Mouse (Mus musculus) fat pad, adult 2 months (tissue): ENCODE measurements around the gene Prkch.

Experiments used
- DNase-seq: peaks from one replicate; pipeline ENCODE4 v3.0.0-alpha.2; 2011; ENCODE audit warnings: low read depth, low spot score; ENCODE audit errors: extremely low read depth

The Prkch gene

DNA sequence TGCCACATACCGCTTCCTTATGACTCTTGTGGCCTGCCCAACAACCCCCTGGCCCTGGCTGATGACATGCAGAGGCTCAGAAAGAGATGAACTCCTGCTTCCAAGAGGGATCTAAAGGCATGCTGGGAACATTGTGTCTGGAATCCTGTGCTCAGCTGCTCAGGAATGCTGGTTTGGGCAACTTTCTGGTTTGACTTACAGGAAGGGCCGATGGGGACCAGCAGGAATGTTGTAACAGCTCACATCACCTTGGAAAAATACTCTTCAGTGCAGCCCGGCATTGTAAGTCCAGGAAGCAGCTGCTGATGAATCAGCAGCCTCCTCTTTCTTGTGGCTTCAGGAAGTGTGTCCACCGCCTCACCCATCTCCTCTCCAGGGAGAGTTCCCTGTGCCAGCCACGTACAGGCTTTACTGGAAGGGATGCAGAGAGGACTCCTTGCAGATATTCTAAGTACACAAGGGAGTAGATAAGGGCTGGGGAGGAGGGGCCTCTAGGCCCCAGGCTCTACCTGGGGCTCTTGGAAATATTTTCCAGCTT, 206.0 kb downstream of the Prkch start:
- DNase-seq: no peak

DNA sequence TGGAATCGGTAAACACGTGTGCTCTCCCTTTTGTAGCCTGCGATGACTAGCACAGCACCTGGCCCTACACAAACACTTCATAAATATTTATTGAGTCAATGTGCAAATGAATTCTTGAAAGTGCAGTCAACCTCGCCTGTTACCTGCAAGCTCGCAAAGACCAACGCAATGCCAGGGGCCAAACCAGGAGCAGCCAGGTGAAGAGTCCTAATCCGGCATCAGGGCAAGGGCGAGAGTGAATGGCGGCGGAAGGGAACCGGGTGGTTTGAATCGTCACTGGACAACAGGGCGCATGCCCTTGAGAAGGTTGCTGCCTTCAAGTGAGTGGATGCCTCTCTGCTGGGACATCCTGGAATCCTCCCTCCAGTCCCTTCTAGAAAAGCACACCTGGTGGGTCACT, 208.6 kb downstream of the Prkch start:
- no peak for DNase-seq

DNA sequence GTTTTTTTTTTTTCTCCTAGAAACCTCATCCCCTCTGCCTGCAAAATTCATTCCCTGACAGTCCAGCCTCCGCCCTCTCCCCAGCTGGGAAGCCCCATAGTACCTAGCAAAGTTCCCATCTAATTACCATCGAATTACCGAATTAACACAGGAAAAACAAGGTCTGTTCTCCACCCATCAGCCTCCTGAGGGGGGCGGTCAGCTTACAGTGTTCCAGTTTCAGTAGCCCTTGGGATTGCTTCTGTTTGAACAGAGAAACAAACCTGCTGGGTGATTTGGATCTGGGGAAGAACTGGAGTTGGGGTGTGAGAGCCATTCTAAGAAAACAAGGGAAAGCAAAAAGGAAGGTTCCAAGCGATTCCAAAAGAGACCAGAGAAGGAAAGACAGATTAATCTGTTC, 209.1 kb downstream of the Prkch start:
- DNase-seq: no peak

DNA sequence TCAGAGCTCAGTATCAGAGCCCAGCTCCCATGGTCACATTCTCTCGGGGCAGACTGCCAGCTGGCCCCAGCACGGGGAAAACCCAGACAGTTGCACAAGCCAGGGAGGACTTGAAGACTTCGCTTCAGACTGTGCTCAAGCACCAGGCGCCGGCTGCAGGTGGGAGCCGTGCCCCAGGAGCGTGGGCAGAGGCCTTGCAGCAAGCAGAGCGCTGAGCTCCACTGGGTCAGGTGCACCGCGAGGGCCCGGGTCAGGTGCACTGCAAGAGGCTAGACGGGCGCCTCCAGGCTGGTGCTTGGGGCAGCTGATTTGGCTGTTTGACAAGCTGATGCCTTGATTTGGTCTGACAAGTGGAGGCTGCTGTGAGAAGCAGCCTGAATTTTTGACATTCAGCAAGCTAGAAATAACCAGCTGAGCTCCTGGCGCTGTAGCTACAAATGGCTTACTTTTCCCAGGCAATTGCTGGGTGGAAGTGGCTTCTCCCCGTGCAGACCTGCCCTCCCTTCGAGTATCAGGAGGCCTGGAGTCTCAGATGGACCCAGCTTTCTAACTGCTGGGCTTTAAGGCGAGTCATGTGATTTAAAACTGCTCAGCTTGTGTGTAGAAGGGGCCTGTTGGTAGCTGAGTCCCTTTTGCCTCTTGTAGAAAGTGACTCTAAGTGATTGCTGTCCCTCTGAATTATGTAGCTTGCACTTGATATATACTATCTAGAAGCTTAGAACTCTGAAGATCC, 209.7 kb downstream of the Prkch start:
- no peak for DNase-seq

DNA sequence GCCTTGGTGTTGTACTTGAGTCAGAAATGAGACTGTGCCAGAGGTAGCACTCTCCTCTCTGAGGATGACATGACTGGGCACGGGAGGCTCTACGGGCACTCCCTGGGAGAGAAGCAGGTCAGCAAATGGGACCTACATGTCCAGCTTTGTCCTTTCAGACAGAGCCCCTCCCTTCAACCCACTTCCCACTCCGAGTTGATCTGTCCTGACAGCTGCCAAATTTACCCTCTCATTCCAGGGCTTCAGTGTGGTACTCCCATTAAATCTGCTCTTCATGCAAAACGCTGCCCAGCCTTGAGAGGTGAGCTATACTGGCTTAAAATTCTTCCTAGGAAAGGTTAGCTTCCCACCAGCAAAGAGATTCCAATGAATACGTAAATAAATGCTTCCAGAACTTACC, 215.1 kb downstream of the Prkch start:
- DNase-seq: no peak

DNA sequence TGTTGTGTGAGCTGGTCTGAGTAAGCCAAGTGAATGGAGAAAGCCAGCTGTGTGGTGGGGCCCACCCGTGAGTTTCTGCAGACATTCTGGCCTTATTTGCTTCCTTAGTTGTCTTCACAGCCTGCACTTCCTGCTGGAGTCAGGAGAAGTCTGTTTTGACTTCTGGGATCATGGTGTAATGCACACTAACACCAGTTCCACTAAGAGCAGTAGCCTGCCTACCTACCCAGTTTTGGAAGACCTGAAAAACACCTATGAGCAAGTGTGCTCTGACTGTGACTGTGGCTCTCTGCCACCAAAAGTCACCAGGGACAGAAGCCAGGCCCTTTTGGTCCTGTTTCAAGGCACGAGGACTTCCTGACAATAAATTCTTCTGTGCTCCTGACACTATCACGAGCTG, 216.3 kb downstream of the Prkch start:
- DNase-seq: no peak

DNA sequence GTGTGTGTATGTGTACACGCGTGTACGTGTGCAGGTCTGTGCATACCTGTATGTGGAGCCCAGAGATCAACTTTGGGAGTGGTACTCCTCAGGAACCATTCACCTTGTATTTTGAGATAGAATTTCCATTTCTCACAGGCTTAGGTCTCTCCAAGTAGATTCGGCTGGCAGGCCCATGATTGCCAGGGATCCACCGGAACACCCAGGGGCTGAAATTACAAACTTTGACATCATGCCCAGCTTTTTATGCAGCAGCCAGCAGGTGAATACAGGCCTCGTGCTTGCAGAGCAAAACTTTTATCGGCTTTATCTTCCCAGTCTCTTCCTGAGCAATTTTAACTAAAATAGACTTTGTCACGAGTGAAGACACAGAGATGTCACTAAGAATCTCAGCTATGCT, 217.2 kb downstream of the Prkch start:
- no peak for DNase-seq

DNA sequence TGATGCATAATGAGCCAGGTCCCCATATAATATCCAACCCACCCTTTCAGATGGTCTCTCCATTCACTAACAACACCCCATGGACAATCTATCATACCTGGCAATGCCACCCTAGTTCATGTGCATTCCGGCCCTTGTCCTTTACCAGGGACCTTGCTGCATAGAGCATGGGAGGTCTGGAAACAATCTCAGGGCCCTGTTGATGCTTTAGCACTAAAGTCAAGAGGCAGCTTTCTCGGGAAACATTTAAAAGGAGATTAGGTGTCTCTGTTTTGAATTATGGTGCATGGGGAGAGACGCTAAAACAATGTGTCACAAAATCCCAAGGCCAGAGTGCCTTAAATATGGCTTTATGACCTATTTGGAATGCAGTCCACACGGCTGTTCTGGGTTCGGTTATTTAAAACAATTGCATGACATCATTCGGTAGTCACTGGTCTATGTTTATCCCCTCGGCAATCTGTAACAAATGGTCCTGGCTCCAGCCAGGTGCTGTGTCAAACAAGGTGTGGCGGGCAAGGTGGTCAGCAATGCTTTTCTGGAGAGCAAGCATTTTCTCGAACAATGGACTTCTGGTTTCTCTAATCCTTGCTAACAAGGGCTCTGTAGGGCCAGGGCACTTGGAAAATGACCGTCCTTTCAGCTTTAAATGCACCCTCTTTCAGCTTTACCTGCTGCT, 217.9 kb downstream of the Prkch start:
- no peak for DNase-seq

DNA sequence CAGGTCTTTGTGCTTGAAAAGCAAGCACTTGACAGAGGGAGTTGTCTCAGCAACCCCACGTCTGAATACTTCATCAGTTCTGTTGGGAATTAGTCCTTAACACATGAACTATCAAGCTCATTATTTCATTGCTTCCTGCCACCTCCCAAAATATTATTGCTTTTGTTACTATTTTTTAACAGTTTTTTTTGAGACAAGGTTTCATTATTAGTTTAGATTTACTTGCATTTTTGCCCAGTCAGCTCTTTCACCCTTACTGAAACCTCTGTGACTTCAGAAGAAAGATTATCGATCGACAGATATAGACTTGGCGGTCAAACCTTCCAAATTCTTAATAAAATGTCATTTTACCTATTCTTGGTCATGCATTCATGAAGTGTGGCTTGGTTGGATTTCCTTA, 219.3 kb downstream of the Prkch start:
- DNase-seq: no peak

DNA sequence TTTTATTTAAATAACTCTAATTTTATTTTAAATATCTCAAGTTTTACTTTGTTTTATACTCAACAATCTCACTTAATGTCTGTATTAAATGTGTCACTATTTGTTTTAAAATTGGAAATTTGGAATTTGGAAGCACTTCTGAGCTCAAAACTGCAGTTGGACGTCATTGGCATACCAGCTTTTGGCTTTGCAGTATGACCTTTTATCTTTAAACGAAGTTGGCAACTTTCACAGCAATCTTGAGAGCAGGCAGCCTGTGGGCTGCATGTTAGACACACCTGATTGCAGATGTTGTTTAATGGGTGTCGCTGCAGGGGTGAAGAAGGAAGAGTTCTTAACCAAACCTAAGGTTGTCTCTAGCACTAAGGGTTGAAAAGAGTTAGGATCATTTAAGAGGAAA, 220.9 kb downstream of the Prkch start:
- no peak for DNase-seq

DNA sequence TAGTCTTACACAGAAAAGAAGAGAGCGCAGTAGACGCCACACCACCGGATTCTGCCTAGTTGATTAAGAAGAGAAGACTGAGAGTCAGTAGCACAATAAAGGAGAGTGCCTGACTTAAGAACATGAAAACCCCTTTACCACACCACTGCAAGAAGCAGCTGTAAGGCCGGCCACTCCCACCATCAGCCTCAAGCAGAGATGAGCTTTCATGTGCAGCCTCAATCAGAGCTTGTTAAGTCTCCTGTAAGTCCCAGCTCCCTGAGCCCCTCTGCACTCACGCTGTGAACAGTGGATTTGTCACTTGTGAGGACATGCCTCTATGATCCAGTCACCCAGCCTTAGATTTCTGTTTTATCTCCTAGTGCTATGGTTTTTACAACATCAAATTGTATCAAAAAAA, 221.4 kb downstream of the Prkch start:
- DNase-seq: no peak

DNA sequence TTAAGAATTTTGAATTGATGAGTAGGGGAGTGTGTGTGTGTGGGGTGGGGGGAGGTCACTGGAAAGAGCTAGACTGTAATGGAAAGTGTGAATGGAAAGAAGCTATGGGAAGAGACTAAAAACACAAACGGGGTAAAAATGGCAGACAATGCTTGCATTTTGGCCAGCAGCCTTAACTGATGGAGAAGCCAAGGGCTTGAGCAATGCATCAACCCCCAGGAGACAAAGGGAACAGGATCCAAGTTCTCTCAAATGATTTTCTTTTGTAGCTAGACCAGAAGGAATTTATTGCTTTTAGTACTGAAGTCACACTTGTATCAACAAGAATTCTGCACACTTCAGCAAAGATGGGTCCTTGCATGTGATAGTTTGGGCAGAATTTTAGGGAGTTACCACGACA, 222.6 kb downstream of the Prkch start:
- no peak for DNase-seq

DNA sequence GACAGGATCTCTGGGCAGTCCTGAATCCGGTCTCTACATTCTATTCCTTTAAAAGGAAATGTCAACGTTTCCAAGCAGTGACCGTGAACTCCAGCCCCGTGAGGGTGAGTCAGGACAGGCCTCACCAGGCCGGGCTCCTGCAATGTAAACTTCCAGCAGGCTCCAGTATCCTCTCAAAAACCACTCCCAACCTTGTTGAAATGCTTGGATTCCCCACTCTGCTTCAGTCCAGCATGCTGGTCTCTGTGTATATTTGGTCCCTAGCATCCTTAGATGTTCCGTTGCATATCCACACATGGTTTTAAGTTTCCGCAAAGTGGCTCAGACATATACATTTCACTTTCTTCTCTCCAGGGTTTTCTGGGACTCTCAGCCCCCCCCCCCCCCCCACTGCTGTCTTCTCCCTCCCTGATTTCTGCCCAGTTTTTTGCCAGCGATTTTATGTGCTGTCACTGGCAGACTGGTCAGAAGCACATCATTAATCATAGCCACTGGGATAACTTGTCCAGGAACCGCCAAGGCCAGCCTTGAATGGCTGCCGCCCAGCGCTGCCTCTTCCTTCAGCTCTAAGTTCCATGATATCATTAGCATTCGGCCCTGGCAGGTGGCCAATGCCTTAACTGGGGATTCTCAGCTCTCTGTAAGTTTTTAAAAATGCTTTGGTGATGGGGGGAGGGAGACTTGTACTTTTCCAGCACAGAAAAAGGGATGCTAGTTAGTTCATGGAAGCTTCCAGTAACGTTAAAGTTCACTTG, 225.6 kb downstream of the Prkch start:
- DNase-seq: no peak

DNA sequence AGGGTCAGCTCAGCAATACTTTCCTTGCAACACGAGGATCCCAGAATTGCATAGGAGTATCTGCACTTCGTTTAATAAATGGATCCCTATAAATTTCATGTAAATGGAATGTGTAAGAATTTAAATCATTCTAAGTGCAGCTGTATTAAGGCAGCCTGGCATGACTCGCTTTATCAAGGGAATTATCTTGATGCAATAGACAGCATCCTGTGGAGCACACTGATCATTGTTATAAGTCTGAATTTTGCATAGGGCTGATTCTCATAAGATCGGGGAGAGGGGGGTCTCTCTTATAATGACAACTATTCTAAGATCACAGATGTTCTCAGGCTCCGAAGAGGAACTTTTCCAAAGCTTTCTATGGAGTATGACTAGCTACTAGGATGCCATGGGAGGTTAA, 226.3 kb downstream of the Prkch start:
- DNase-seq: no peak

DNA sequence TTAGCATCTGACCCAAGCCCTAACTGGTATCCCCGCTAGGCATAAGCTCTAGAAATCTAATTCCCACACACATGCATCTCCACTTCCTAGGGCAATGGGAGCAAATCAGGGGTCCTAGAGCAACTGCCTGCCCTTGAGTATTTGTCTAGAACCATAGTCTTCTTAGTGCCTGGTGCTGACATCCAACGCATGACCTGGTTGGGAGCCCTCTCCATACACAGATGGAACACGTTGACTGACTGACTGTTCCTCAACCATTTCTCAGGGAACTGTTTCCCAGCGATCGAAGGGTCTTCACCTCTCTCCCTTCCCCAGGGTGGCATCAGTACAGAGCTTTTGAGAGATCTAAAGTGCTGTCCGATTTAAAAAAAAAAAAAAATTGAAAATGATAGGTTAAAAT, 227.6 kb downstream of the Prkch start:
- no peak for DNase-seq

DNA sequence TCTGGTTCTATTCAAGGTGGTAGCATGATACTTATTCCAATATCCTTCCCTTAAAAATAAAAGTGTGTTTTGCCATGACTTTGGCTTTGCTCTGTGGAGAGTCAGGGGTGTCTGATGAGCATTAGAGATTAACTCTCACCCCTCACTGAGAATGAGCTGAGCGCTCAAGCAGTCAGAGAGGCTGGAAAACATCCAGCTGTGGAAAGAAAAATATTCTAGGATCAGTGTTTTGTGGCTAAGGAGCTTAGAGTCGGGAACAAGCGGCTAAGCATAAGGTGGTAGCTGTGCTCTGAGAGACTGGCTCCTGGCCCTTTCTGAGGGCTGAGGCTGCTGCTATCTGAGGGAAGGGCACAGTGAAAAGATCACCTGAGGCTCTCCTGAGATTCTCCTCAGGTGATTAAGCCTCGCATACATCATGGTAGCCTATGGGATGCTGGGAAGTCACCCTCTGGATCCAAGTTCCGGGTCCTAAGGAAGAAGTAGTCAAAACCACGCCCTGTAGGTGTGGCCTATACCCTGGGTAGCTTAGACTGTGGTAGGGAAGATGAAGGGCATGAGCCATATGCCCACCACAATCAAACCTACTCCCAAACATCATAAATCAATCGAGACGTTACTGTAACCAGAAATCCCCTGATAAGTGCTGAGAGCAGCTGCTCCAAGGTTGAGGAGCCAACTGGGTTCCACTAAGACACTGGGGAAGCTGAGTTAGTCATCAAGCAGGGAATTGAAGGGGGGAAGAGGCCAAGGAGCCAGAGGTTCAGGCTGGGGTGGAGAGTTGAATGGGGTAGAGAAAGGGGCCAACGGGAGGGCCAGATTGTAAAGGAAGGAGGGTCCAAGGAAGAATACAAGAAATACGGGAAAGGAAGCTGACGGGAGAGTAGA, 228.7 kb downstream of the Prkch start:
- no peak for DNase-seq

DNA sequence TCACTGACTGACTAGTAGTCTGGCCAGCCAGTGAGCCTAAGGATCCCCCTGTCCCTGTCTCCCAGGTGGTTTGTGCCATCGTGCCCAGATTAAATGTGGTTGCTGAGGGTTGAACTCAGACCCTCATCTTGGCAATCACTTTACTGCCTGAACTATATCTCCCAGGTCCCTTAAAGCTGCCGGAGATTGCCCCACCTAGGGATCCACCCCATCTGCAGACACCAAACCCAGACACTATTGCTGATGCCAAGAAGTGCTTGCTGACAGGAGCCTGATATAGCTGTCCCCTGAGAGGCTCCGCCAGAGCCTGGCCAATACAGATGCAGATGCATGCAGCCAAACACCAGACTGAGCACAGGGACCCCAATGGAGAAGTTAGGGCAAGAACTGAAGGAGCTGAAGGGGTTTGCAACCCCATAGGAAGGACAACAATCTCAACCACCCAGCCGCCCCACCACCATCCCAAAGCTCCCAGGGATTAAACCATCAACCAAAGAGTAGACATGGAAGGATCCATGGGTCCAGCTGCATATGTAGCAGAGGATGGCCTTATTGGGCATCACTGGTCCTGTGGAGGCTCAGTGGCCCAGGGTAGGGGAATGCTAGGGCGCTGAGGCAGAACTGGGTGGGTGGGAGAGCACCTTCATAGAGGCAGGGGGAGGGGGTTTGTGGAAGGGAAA, 229.6 kb downstream of the Prkch start:
- DNase-seq: no peak

DNA sequence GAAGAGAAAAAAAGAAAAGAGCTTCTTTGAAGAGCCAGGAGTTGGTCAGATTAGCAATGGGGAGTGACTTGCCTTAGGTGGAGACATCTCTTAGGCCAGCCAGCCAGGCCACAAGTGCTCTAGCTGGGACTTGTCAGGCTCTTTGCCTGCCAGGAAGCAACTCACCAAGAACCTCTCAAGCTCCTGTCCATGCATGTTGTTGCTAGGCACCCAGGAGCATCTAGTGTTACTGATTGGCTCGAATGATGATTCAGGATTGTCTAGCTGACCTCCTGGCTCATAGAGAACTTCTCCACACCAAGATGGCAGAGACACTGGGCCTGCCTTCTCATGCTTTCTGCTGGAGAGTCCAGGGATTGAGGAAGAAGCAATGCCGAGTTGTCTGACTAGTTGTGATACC, 230.3 kb downstream of the Prkch start:
- peak; percentile 95 for DNase-seq

DNA sequence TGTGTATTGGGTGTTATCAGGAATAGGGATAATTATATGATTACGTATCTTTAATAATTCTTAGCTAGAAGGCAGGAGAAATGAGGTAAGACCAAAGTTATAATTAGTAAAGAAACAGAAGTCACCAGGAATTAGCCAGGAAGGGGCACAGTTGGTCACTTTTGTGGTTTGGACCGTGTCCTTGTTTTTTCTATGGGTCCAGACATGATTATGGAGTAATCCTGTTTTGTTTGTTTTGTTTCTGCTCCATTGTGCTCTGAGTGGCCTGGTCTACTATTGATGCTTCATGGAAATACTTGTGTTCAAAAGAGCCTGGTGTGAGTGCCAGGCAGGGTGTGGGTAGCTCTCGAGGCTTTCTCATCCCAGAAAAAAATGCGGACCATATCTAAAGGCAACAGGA, 230.9 kb downstream of the Prkch start:
- no peak for DNase-seq

DNA sequence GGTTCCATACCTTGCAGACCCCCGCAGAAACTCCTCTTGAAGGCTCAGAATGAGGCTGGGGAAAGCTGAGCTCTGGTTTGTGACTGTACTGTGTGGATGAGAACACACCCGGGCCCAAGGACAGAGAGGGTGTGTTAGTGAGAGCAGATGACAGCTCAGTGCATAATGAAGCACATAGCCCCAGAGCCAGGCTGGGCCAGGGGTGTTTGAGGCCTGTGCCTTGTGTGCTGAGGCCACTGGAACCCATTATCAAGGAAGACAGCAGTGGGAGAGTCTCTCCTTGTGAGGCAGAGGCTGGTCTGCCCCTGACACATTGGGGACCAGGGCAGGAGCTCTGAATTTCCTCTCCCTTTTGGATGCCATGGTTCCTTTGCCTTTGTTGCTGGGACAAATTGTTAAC, 231.3 kb downstream of the Prkch start:
- no peak for DNase-seq
